Mouse (Mus musculus) heart, postnatal 0 days (tissue): ENCODE data around the gene Dtd1.

Source experiments
- CTCF ChIP-seq: IDR thresholded peaks from 2 replicates; pipeline ENCODE4 v1.5.1; 2016; ENCODE audit warnings: antibody characterized with exemption, control low read depth, low read depth
- EP300 ChIP-seq: IDR thresholded peaks from 2 replicates; pipeline ENCODE4 v1.6.1; 2016; ENCODE audit warnings: antibody characterized with exemption, low read depth

- TF ChIP-seq CTCF, result no peak
- TF ChIP-seq EP300, result no peak
These were observed 33.9 kb downstream of the Dtd1 start for GRCm38 (mm10) chr2:144633551-144633950.
